Mouse (Mus musculus): ENCODE results near the gene Aggf1. TPM values are rescaled to one million over a fixed set of nuclear protein-coding genes. Genes with fewer than 3 reads are reported as not detected.

The Aggf1 gene
- 33.7 TPM for polyA plus RNA-seq (2014; fragmentation: Illumina TruSeq; extraction: RNeasy Lipid Tissue Mini Kit (QIAGEN cat#74804); ENCODE audit: low read depth, low replicate concordance)

GRCm38 (mm10) chr13:95374701-95375553 lies at the start of gene Aggf1:
Gene Aggf1 (minus strand): TSS chr13:95375352.

DNA sequence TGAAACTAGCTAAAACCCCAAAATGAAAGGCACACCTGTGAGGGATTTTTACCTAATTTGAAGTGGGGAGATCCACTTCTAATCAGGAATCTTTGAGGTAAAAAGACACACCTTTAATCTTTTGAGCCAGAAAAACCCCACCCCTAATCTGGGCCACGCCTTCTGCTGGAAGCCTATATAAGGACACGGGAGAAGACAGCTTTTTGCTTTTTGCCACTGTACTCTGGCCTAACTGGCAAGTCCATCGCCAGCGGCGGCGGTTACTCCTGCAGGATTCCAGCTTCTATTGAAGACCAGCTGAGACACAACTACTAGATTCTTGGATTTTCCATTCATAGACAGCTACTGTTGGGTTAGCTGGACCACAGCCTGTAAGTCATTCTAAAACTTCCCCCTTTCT lies 51.8 kb downstream of the Aggf1 start, which contains the start of gene Zbed3:
Zbed3 (plus strand) TSS at position 213 of the 400 bp plus-strand sequence.

Other genes starting within 250 kb of the Aggf1 start
- gene Pde8b, start 125.0 kb downstream of the Aggf1 start, polyA plus RNA-seq (2014; fragmentation: Illumina TruSeq; extraction: RNeasy Lipid Tissue Mini Kit (QIAGEN cat#74804); ENCODE audit: low read depth, low replicate concordance): 16.2 TPM
- gene Zbed3, start 51.7 kb downstream of the Aggf1 start, polyA plus RNA-seq (2014; fragmentation: Illumina TruSeq; extraction: RNeasy Lipid Tissue Mini Kit (QIAGEN cat#74804); ENCODE audit: low read depth, low replicate concordance): 10.1 TPM
- gene Crhbp, start 69.6 kb upstream of the Aggf1 start, polyA plus RNA-seq (2014; fragmentation: Illumina TruSeq; extraction: RNeasy Lipid Tissue Mini Kit (QIAGEN cat#74804); ENCODE audit: low read depth, low replicate concordance): not detected
- gene S100z, start 103.4 kb upstream of the Aggf1 start, polyA plus RNA-seq (2014; fragmentation: Illumina TruSeq; extraction: RNeasy Lipid Tissue Mini Kit (QIAGEN cat#74804); ENCODE audit: low read depth, low replicate concordance): 2.4 TPM
- gene F2rl1, start 149.9 kb upstream of the Aggf1 start, polyA plus RNA-seq (2014; fragmentation: Illumina TruSeq; extraction: RNeasy Lipid Tissue Mini Kit (QIAGEN cat#74804); ENCODE audit: low read depth, low replicate concordance): 59.9 TPM
- 66.2 TPM for gene F2r, start 243.1 kb upstream of the Aggf1 start, polyA plus RNA-seq (2014; fragmentation: Illumina TruSeq; extraction: RNeasy Lipid Tissue Mini Kit (QIAGEN cat#74804); ENCODE audit: low read depth, low replicate concordance)

All from sigmoid colon, adult 10 weeks (tissue).